Mouse (Mus musculus): ENCODE results near the gene Loxl1. TPM values are rescaled to one million over a fixed set of nuclear protein-coding genes. Genes with fewer than 3 reads are reported as not detected.

Gene Loxl1
- total and polyA plus RNA-seq, 3 experiments: not detected

- in situ Hi-C loops (cut with MboI; ENCODE audit: low pct_ligation_motif_present, low pct_unique_long_range_greater_than_20kb, low sequenced_read_pairs): no loop called here
- no peak overlapping the region for H3K4me2 ChIP-seq (ENCODE audit: insufficient read depth, low read depth, poor library complexity, severe bottlenecking)
- H3K27ac ChIP-seq (ENCODE audit: insufficient read depth, low read depth): no peak overlapping the region
- peaks cover 11% of the 10 kb centered on the region for H3K9me3 ChIP-seq (replicated peaks; ENCODE audit: low read length)
- H3K9ac ChIP-seq (ENCODE audit: insufficient read depth, low read depth): no peak overlapping the region
- H3K4me1 ChIP-seq (ENCODE audit: control insufficient read depth in 1 of 2, insufficient read depth in 2 of 2): peaks cover 0 to 3% of the 10 kb centered on the region in 2 experiments; a peak in 1 of 4 replicates
- H3K36me3 ChIP-seq (replicated peaks in 1 of 2; ENCODE audit: control insufficient read depth in 1 of 2, insufficient read depth in 1 of 2, low read length in 1 of 2): no peaks in the 10 kb centered on the region
- peaks cover 19% of the 10 kb centered on the region for H3K27me3 ChIP-seq (replicated peaks)
- no peaks in the 10 kb centered on the region for H3K79me2 ChIP-seq (replicated peaks; ENCODE audit: control insufficient read depth, extremely low read depth, insufficient read depth, poor library complexity, severe bottlenecking)
- dilution Hi-C loops (cut with MboI; ENCODE audit: extremely low pct_ligation_motif_present, extremely low pct_unique_long_range_greater_than_20kb, low sequenced_read_pairs): no loop called here
- TF ChIP-seq SMC3 (IDR thresholded peaks at IDR 0.05; ENCODE audit: low read depth, low read length) (no peak), GABPA (IDR thresholded peaks at IDR 0.05; ENCODE audit: insufficient replicate concordance, low read depth, low read length) (no peak), ELF1 (IDR thresholded peaks at IDR 0.05; ENCODE audit: low read depth, low read length) (no peak), MAFK (IDR thresholded peaks at IDR 0.05; ENCODE audit: insufficient replicate concordance, low read length) (no peak)
- no peak for DNase-seq (ENCODE audit: extremely low read depth)
- no peak overlapping the region for H3K4me3 ChIP-seq (replicated peaks in 1 of 3; ENCODE audit: low read depth in 2 of 3, low read length in 2 of 3, poor library complexity in 1 of 3)
Measured at GRCm38 (mm10) chr9:58312196-58312943, 616 bp downstream of the Loxl1 start.

- Histone ChIP-seq H3K36me3 (replicated peaks in 1 of 2; ENCODE audit: control insufficient read depth in 1 of 2, insufficient read depth in 1 of 2, low read length in 1 of 2) (no peaks in the 10 kb centered on the region), H3K4me3 (replicated peaks in 1 of 3; ENCODE audit: low read depth in 2 of 3, low read length in 2 of 3, poor library complexity in 1 of 3) (no peak overlapping the region), H3K27me3 (replicated peaks) (peaks cover 30% of the 10 kb centered on the region), H3K27ac (ENCODE audit: insufficient read depth, low read depth) (no peak overlapping the region), H3K9me3 (replicated peaks; ENCODE audit: low read length) (peaks cover 11% of the 10 kb centered on the region), H3K79me2 (replicated peaks; ENCODE audit: control insufficient read depth, extremely low read depth, insufficient read depth, poor library complexity, severe bottlenecking) (no peaks in the 10 kb centered on the region), H3K4me2 (ENCODE audit: insufficient read depth, low read depth, poor library complexity, severe bottlenecking) (no peak overlapping the region), H3K9ac (ENCODE audit: insufficient read depth, low read depth) (no peak overlapping the region), H3K4me1 (ENCODE audit: control insufficient read depth in 1 of 2, insufficient read depth in 2 of 2) (peaks cover 0 to 3% of the 10 kb centered on the region in 2 experiments; a peak in 1 of 4 replicates)
- DNase-seq (ENCODE audit: extremely low read depth): no peak
- in situ Hi-C loops (cut with MboI; ENCODE audit: low pct_ligation_motif_present, low pct_unique_long_range_greater_than_20kb, low sequenced_read_pairs): no loop called here
- dilution Hi-C loops (cut with MboI; ENCODE audit: extremely low pct_ligation_motif_present, extremely low pct_unique_long_range_greater_than_20kb, low sequenced_read_pairs): no loop called here
- TF ChIP-seq SIN3A (IDR thresholded peaks at IDR 0.05; ENCODE audit: low read length) (no peak), ZC3H11A (IDR thresholded peaks at IDR 0.05; ENCODE audit: low read depth, low read length) (no peak), EP300 (IDR thresholded peaks at IDR 0.05; ENCODE audit: low read length) (no peak), E2F4 (IDR thresholded peaks at IDR 0.05; ENCODE audit: insufficient replicate concordance, low read depth, low read length) (no peak), HCFC1 (IDR thresholded peaks at IDR 0.05; ENCODE audit: low read depth, low read length) (no peak), CTCF (conservative IDR thresholded peaks at IDR 0.05 in 1 of 2, IDR thresholded peaks at IDR 0.05 in 1 of 2; ENCODE audit: low read depth in 2 of 2, low read length in 2 of 2) (no peak), RAD21 (IDR thresholded peaks at IDR 0.05; ENCODE audit: low read depth, low read length) (no peak), USF2 (conservative IDR thresholded peaks at IDR 0.05; ENCODE audit: low read depth, low read length) (no peak), JUN (IDR thresholded peaks at IDR 0.05; ENCODE audit: insufficient read depth, low read depth, low read length) (no peak)
Measured at GRCm38 (mm10) chr9:58311191-58311910, 1.6 kb downstream of the Loxl1 start.

Data from CH12.LX (cell line).